Mouse (Mus musculus) layer of hippocampus, adult 9-11 months (tissue): ENCODE measurements around the gene Mb.
A peak's percentile ranks its signal among the peaks of the same experiment; 100 is the strongest.
"Not testable (repeated sequence)": the region's sequence is repeated elsewhere in the genome, so short reads cannot be mapped to it uniquely, and the experiment has no call there.

Experiments
- DNase-seq: peaks from one replicate; pipeline ENCODE4 v3.0.0; 2022

Gene Mb

DNA sequence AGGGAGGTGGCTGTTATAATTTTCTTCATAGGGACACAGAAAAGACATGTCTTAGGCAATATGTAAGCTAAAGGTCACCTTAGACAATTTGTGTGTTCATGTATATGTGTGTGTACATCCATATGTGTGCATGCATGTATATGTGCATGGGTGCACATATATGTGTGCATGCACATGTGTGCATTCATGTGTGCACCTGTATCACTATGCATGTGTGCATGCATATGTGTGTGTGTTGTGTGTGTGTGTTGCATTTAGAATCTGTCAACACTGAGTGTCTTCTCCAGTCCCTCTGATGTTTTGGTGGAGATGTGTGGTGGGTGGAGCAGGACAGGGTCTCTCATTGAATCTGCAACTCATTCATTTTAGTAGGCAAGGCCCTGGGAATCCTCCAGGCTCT lies 12.3 kb upstream of the Mb start:
- no peak for DNase-seq

DNA sequence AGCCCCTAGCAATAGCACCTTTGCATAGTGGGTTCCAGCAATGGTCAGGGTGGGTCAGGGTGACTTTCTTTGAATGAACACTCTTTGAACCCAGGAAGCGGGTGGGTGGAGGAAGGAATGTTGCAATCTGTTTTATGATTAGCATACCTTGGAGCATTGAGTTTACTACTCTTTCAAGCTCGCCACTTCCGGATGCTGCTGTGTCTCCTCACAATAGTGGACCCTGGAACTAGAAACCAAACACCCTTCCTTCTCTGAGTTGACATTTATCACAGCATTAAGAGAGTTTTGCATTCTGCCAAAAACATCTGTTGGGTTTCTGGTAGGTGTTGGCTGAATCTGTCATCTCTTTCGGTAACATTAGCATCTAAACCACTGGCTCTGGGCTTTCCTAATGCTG lies 8.9 kb upstream of the Mb start:
- DNase-seq = not testable (repeated sequence)

DNA sequence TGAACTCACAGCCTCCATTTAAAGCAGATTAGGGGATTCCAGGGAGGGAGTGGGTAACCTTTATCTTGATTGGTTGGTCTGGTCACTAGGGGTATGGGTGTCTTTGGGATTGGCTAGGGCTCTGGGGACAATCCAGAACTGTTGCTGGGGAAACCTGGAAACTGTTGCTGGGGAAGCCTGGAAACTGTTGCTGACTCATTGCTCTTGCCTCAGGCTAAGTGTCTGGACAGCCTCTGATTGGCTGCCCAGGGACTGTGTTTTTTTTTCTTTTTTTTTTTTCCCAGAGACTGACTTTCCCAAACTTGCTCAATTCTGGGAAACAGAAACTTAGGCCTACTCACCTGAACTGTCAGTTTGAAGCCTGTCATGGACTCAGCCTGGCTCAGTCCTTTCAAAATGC lies 8.1 kb upstream of the Mb start:
- DNase-seq = no peak

DNA sequence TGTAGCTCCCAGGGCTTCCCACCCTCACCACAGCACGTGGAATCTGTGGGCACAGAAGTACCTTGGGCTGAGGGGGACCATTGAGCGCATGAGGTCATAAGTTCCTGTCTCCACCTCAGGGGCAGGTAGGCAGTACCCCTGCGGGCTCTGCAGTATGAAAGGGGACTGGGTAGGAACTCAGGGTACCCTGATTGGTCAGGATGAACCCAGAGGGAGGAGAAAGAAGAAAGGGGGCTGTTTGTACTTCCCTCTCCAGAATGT lies 6.3 kb upstream of the Mb start:
- DNase-seq = no peak

DNA sequence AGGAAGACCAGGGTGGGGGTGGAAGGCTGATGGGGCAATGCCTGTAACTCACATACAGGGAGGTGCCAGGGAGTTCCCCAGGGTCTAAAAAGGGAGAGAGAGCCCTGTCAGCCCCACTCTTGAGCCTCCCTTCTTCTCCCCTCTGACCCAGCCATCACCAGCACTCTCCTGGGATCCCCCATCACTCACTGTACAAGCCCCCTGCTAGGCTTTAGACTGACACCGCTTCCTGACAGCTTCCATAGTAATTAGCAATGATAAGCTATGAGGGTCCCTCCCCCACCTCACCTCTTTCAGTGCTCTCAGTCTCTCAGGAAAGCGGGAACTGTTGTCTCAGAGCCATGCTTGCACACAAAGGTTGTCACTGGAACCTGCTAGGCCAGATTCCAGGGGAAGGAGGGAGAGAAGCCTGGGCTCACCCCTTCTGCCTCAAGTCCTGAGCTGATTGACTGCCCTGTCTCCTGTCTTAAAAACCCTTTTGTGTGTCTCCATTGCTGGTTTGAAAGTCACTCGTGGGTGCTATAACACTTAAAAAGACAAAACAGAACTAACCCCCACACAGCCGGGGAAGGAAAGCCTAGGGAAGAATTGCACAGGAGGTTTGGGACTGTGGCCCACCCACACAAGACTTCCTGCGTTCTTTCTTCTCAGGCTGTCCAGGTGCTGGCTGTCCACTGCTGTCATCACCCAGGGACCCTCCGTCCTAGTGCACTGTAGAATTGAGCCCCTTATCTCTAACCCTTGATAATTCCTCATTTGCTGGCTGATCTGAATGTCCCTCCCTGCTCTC lies 5.7 kb upstream of the Mb start:
- no peak for DNase-seq

DNA sequence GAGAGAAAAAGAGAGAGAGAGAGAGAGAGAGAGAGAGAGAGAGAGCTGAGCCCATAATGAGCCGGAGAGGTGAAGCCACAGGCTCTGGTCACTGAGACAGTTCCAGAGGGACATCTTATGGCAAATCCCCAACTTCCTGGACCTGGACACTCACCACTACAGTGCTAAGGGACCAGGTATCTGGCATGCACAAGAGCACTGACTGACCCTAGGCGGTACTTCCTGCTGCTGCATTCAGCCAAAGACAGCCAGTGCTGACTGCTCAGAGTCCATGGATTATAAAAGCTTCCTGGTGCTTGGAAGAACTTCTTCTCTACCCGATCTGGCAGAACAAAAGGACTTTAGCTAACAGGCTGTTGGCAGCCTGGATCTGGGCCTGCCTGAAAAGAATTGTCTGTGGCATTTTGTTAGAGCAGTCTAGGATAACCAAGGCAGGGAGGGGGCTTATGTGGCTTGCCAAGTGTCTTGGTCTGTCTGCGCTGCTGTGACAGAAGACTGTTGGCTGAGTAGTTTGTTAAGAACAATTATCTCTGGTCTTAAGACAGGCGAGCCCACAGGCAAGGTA lies 4.2 kb upstream of the Mb start:
- DNase-seq = no peak

DNA sequence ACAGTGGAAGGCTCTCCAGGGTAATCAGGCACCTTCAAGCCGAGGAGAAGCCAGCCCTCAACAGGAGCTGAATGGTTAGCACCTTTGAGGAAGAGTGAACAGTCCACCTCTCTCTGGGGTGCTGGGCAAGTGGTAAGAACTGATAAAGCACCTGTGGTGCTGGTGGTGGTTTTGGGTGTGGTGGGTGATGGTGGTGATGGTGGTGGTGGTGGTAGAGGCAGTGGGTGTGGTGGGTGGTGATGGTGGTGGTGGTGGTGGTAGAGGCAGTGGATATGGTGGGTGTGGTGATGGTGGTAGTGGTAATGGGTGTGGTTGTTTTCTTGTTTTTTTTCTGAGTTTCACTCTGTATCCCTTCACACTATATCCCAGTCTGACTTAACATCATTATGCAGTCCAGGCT lies 2.6 kb upstream of the Mb start:
- DNase-seq = no peak

DNA sequence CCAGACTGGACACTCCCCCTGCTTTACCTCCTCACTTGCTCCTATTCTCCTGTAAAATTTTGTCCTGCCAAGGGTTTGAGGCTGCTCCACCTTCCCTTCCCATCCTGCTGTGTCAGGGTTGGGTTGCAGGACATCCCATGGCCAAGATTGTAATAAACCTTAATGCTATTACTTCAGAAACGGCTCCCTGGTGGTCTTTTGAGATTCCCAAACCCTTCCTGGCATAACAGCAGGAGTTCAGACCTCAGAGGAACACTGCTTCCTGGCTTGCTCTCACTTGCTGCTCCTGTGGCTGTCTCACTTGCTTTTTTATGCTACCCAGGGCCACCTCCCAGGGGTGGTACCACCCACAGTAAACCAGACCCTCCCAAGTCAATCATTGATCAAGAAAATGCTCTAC lies 1.7 kb upstream of the Mb start:
- DNase-seq = no peak

DNA sequence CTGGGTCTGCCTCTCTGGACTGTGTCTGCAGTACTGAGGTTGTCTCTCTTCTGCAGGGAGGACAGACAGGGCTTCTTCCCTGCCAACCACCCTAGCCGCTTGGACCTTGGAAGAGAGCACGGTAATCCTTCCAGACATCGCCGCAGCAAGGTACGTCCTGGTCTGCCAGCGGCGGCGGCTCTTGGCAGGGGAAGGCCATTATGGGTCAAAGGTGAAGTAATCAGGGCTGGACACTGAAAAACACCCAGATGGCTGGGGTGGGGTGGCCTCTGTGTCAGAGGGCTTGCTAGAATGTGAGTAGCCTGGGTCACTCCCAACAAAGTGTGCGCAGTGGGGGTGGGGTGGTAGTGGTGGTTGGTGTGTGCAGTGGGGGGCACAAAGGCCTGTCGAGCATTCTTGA lies 4.9 kb downstream of the Mb start:
- no peak for DNase-seq

DNA sequence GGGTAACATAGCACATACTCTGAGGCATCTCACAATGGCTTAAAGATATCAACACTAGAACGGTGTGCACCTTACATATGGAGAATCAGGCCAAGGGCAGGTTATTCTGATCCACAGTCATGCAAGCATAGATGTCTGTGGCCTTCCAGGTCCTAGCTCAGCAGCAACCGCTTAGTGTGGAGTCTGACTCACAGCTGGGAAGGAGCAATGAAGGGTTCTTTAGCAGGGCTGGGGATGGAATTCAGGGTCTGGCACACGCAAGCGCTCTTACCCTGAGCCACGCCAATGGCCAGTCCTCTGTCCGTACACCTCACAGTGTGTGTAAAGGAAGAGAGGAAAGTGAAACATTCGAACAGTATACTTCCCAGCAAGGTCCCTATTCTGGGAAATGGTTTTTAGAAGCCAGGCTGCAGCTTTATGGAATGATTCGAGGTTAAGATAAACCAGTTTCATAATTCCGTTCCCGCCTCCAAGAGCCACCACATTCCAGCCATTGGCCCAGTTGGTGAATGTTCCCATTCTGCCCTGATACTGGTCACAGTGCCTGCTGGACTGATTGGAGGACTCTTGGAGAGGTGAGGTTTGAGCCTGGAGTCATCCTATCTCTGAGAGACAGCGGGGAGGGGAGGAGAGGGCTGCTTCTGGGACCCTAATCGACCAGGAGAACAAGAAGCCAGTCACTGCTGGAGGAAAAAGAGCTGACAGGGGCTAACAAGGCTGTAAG lies 5.7 kb downstream of the Mb start, which contains the start of gene Apol6:
Gene Apol6, plus strand, starts transcription at position 133 of the 724 bp plus-strand sequence.
- no peak for DNase-seq

DNA sequence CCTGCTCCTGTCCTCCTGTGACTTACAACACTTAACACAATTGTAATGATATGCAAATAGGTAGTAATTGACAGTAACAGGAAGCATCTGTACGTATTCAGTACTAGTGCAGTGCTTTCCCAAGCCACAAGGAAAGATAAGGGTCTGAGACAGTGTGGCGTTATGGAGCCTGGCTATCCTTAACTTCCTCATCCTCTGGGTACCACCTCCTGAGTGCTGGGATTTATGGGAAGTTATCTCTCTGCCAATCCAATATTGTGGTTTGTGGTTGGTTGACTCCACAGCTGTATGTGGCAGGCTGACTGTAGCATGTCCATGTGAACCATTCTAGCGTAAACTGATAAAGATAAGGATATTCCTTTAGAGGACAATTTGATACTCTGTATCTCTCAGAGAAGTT lies 9.7 kb downstream of the Mb start:
- DNase-seq = no peak

DNA sequence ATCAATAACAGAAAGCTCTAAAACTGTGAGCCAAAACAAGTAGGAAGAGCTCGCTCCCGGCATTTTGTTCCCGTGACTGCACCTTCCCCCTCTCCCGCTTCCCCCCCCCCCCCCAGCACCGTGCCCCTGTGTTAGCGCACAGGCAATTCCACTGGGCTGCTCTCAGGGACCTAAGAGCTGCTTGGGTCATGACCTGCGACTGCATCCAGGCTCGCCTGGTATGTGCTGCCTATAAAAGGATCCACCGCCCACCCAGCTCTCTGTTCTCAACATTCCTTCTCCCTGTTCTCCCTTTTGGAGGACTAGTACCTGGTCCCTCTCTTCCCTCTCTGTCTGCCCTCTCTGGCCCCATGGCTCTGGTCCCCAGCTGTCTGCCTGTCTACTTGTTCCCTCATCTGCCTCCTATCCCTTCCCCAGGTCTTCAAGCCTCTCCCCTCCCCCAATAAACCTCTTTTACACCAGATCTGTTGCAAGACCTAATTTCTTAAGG lies 11.2 kb downstream of the Mb start:
- no peak for DNase-seq

DNA sequence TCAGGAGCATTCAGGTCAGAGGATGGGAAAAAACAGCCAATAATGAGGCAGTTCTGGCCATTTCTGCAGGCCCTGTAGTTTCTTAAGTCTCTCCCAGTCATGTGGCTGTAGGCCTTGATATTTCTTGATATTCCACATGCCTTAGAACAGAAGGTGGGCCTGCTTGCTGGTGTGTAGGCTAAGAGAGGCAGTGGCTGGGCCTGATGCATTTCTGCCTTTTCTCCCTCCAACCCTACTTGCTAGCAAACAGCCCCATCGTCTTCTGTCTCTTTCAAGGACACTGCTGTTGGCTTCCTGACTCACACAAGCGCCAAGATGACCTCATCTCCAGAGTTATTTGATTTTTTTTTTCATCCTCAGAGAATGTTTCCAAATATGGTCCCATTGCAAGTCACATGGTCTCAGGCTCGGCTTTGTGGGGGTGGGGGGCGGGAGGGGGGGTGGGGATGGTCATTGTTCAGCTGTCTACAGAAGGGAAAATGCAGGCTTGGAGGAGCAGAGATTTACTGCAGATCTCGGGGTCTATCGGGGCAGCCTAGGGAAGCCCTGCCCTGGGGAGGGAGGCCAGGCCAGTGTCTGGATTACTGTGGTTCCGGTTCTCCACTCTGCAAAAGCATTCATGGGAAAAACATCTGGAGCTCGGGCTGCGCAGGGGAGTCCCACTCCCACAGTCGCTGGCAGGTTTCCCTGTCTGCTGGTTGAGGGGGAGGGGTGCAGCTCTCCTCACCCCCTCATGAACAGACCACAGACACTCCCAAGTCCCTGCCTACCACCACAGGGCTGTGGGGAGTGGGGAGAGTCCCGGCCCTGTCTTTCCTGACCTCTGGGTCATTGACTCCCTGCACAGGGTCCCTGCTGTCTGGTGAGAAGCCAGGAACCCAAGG lies 12.9 kb downstream of the Mb start:
- no peak for DNase-seq

DNA sequence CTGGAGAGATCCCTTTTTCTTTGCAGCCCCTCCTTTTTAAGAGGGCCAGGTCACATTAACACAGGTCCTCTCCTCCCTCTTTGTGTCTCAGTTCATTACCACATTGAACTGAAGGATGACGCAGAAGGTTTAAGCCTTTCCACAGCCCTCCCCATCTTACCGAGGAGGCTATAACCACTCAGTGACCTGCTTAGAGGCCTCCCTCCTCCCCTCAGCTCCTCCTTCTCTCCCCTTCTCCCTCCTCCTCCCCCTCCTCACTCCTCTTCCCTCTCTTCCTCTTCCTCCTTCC lies 13.5 kb downstream of the Mb start:
- DNase-seq = no peak

DNA sequence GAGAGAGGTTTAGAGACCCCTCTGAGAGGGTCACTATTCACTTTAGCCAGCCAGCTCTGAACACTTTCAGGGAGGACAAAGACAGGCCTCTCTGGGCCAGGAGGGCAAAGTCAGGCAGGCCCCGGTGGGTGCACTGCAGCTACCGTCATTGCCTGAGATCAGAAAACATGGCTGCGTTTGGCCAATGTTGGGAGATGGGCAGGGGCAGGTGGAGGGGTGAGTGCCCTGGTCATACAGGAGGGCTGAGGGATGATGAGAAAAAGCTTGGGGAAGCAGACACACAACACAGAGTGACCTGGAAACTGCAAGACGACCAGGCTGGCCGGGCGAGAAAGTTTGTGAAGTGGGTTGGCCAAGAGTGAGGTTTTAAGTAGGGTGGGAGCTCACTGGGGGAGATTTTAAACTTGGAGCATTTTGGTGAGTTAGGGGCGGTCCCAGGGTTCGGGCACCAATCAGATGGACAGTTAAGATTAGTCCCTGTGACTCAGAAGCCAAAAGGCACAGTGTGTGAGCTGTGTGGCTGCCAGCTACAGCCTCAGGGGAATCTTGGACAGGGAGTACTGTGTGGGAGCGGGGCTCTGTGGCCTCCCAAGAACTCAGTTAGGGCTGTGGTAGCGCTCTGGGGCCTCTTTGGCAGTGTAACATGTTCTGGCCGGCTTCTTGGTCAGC lies 14.0 kb downstream of the Mb start:
- no peak for DNase-seq

DNA sequence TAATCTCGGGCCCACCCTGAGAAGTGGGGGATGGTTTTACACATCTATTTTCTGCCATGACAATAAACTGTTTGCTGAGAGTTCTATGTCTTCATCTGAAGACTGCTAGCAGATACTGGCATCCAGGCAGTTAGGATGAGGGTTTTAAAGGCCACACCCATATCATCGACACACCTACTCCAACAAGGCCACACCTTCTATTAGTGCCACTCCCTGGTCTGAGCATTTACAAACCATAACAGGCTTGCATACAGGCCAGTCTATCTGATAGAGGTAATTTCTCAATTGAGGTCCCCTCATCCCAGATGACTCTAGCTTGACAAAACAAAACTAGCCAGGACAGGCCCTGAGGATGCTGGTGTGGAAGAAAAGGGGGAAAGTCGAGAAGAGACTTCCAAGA lies 14.8 kb downstream of the Mb start:
- DNase-seq = no peak

DNA sequence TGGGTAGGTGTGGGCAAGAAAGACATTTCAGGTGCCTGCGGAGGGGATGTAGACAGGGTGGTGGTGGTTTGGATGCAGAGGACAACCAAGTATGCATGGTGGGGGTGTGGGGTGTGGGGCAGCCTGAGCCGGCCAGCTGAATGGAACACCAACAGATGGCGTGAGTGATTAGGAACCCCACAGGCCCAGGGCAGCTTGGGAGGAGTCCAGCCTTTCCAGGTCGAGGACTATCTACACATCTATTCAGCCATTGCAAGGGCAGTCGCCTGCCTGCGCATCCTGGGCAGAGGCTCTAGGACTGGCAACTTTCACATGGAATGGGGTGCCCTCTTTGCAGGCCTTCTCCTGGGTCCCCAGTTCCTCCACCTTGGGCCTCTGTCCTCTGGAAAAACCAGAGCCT lies 15.9 kb downstream of the Mb start:
- DNase-seq = no peak

DNA sequence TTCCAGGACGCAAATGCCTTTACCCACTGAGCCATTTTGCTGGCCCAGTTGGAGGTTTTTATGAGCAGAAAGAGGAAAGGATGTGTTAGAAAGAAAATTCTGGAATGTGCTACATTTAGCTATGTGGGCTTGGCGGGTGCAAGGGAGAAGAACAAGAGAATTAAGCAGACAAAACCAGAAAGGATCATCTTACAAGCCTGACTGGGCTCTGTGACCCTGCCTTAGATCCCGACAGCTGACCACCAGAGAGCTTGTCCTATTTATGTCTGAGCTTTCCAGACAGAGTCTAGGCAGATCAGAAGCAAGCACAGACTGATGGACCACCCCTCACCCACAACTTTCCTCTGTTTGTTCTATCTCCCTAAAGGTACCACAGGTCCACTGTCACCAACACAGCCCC lies 19.2 kb downstream of the Mb start:
- DNase-seq = no peak

DNA sequence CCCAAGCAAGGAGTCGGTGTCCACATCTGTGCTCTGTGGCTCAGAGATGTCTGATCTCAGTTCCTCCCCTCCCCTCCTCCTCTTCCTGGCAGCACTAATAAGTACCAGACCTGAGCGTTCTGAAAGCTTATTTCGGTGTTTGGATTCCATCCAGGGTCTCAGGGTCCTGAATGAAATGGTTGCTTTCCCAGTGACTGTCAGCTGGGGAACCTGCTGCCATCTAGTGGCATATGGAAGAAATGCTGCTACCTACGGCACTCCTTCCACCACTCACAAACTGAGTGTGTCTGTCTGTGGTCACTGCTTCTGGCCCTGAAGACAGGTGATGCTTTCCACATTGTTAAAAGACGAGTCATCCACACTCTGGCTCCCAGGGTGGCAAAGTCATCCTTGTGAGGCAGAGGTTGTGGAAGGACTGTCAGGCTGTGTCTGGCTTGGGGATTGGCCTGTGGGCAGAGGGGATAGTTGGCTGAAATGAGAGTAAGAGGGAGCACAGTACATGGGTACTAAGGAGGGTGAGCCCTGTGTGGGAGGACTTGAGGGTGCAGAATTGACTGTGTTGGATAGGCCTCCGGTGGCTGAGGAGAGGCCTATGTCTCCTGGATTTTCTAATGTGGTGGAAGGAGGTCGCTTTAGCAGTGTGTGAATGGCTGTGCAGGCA lies 21.0 kb downstream of the Mb start:
- peak; percentile 28 for DNase-seq

DNA sequence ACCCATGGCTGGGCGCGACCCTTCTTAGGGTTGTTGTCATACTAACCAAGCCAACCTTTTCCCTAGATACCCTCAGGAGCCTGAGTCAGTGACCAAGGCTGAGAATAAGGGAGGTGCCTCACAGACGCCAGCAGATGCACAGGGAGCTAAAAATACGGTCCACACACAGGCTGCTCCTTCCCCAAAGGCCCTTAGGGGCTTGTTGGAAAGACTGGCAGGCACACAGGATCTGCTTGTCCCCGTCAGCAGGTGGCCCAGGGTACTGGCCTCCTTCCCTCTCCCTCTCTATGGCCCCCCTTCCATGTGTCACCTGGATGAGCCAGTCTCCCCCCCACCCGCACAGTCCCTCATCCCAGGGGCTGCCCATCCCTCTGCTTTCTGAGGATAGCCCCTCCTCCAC lies 22.8 kb downstream of the Mb start:
- DNase-seq = no peak

DNA sequence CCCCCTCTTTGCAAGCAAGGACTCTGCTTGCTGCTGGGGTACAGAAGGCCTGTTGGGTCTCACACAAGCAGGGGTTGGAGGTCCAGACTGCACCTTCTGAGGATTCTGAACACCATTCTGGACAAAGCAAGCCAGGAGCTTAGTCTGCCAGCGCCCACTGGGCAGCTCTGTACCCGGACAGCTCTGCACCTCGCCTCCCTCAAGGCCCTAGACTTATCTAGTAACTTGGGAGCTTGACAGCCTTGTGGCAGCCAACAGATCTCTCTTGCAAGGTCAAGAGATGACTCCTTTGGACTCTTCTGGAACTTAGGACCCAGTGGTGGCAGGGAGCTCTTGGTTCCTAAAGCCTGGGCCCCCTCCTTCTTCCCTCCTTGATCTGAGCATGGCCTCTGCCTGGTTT lies 23.4 kb downstream of the Mb start:
- no peak for DNase-seq

DNA sequence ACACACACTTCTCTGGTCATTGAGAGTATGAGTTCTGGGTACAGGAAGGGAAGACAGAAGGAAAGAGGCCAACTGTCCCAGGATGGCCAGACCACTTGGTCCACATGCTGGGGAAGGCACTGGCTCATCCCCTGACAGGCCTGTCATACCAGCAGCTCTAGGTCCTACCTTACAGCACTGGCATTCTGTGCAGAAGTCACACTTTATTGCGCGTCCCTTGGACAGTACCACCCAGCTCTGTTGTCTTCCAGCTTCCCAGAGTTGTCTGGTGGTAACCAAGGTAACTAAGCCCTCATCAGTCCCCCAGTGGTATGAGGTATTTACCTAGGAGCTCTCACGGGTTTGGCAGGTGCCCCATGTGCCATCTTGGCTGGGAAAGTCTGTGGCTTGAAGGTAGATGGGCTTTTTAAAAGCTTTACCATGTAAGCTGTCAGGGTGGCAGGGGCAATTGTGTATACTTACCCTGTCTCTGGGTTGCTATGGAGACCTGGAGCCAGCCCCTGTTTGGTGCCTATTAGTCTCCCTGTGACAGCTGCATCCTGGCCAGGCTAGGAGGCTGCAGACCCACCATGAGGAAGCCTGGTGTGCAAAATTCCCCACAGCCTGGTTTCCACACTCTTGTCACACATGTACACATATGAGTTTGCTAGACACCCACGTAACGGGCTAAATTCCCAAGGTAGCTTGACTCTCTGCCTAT lies 24.4 kb downstream of the Mb start:
- DNase-seq = no peak
